Mouse (Mus musculus) MEL (cell line): ENCODE measurements around the gene Spry1. TPM values are rescaled to one million over a fixed set of nuclear protein-coding genes. Genes with fewer than 3 reads are reported as not detected.

Experiments
- DNase-seq: peaks from one replicate; pipeline ENCODE4 v3.0.0; 2011; ENCODE audit warnings: low read depth, low spot score
- H3K27ac ChIP-seq: 2 replicates; pipeline ENCODE4 v1.5.1; 2012; ENCODE audit warnings: low read depth, mild to moderate bottlenecking, control low read depth, low read length, moderate library complexity; ENCODE audit not compliant: control insufficient read depth
- H3K27me3 ChIP-seq, 2 experiments: fragments of 150-350 bp in 1 of 2; sonication (generic) in 1 of 2; 2 replicates each; pipeline ENCODE4 v1.6.1; 2012; ENCODE audit warnings: low read length in 2 of 2, mild to moderate bottlenecking in 2 of 2, improper control_type of control experiment in 1 of 2, moderate library complexity in 1 of 2; ENCODE audit not compliant: insufficient read depth in 2 of 2, control insufficient read depth in 1 of 2
- H3K36me3 ChIP-seq, 2 experiments: 2 replicates each; pipeline ENCODE4 v1.6.1; 2012 to 2014; ENCODE audit warnings: low read length in 2 of 2, improper control_type of control experiment in 1 of 2, inconsistent platforms in 1 of 2, mild to moderate bottlenecking in 1 of 2; ENCODE audit not compliant: insufficient read depth in 2 of 2, control insufficient read depth in 1 of 2
- H3K4me1 ChIP-seq, 2 experiments: fragments of 150-350 bp in 1 of 2; sonication (generic) in 1 of 2; 2 replicates each; pipeline ENCODE4 v1.6.1; 2012; ENCODE audit warnings: low read length in 2 of 2, improper control_type of control experiment in 1 of 2, mild to moderate bottlenecking in 1 of 2; ENCODE audit not compliant: insufficient read depth in 2 of 2, control insufficient read depth in 1 of 2
- H3K4me3 ChIP-seq, 2 experiments: fragments of 150-350 bp in 1 of 2; sonication (generic) in 1 of 2; 2 replicates each; pipeline ENCODE4 v1.5.1; 2012; ENCODE audit warnings: low read depth in 2 of 2, low read length in 2 of 2, mild to moderate bottlenecking in 2 of 2, moderate library complexity in 2 of 2, control low read depth in 1 of 2, improper control_type of control experiment in 1 of 2; ENCODE audit not compliant: control insufficient read depth in 1 of 2, insufficient read depth in 1 of 2
- H3K79me2 ChIP-seq: 2 replicates; pipeline ENCODE4 v1.6.1; 2012; ENCODE audit warnings: mild to moderate bottlenecking, low read length, moderate library complexity; ENCODE audit not compliant: control insufficient read depth, poor library complexity, insufficient read depth
- H3K9ac ChIP-seq: 2 replicates; pipeline ENCODE4 v1.6.1; 2012; ENCODE audit warnings: low read depth, mild to moderate bottlenecking, control low read depth, low read length, moderate library complexity; ENCODE audit not compliant: control insufficient read depth, poor library complexity, severe bottlenecking
- H3K9me3 ChIP-seq: fragments of 150-350 bp; sonication (generic); replicated peaks from 2 replicates; pipeline ENCODE4 v1.6.1; 2012; ENCODE audit warnings: mild to moderate bottlenecking, low read length, improper control_type of control experiment, moderate library complexity; ENCODE audit not compliant: insufficient read depth
- BHLHE40 ChIP-seq: IDR thresholded peaks from 2 replicates; pipeline ENCODE4 v1.6.1; 2012; ENCODE audit warnings: low read depth, mild to moderate bottlenecking, inconsistent platforms, low read length, improper control_type of control experiment, borderline replicate concordance
- EP300 ChIP-seq, 2 experiments: IDR thresholded peaks; 2 replicates each; pipeline ENCODE4 v1.6.1; 2011; ENCODE audit warnings: improper control_type of control experiment in 2 of 2, low read length in 2 of 2, low read depth in 1 of 2, mild to moderate bottlenecking in 1 of 2
- ETS1 ChIP-seq: IDR thresholded peaks from 2 replicates; pipeline ENCODE4 v1.6.1; 2012; ENCODE audit warnings: low read depth, mild to moderate bottlenecking, inconsistent platforms, low read length, improper control_type of control experiment, moderate library complexity
- GABPA ChIP-seq: IDR thresholded peaks from 2 replicates; pipeline ENCODE4 v1.6.1; 2012; ENCODE audit warnings: low read depth, mild to moderate bottlenecking, inconsistent platforms, low read length, improper control_type of control experiment, moderate library complexity
- JUND ChIP-seq: IDR thresholded peaks from 2 replicates; pipeline ENCODE4 v1.6.1; 2011; ENCODE audit warnings: low read depth, mild to moderate bottlenecking, improper control_type of control experiment, low read length
- MAX ChIP-seq: IDR thresholded peaks from 2 replicates; pipeline ENCODE4 v1.6.1; 2011; ENCODE audit warnings: low read length, improper control_type of control experiment
- MAZ ChIP-seq: IDR thresholded peaks from 2 replicates; pipeline ENCODE4 v1.6.1; 2012; ENCODE audit warnings: low read depth, mild to moderate bottlenecking, inconsistent platforms, low read length, improper control_type of control experiment
- MEF2A ChIP-seq: IDR thresholded peaks from 2 replicates; pipeline ENCODE4 v1.6.1; 2014; ENCODE audit warnings: low read depth, mild to moderate bottlenecking, inconsistent platforms, low read length, improper control_type of control experiment; ENCODE audit not compliant: poor library complexity, insufficient replicate concordance, severe bottlenecking; ENCODE audit errors: extremely low read depth
- MXI1 ChIP-seq: IDR thresholded peaks from 2 replicates; pipeline ENCODE4 v1.6.1; 2011; ENCODE audit warnings: mild to moderate bottlenecking, low read depth, low read length, improper control_type of control experiment
- NELFE ChIP-seq: IDR thresholded peaks from 2 replicates; pipeline ENCODE4 v1.6.1; 2011; ENCODE audit warnings: low read depth, low read length, improper control_type of control experiment
- POLR2A ChIP-seq, 2 experiments: IDR thresholded peaks; 2 replicates each; pipeline ENCODE4 v1.6.1; 2011 to 2012; ENCODE audit warnings: low read length in 2 of 2, mild to moderate bottlenecking in 2 of 2, control low read depth in 1 of 2, improper control_type of control experiment in 1 of 2, low read depth in 1 of 2, moderate library complexity in 1 of 2; ENCODE audit not compliant: control insufficient read depth in 1 of 2, insufficient read depth in 1 of 2, poor library complexity in 1 of 2
- POLR2AphosphoS5 ChIP-seq: IDR thresholded peaks from 2 replicates; pipeline ENCODE4 v1.6.1; 2012; ENCODE audit warnings: low read depth, borderline replicate concordance, mild to moderate bottlenecking, inconsistent platforms, low read length, moderate library complexity, mixed read lengths
- RAD21 ChIP-seq: IDR thresholded peaks from 2 replicates; pipeline ENCODE4 v1.6.1; 2011; ENCODE audit warnings: mild to moderate bottlenecking, low read depth, low read length, improper control_type of control experiment
- SIN3A ChIP-seq: IDR thresholded peaks from 2 replicates; pipeline ENCODE4 v1.6.1; 2012; ENCODE audit warnings: low read length, improper control_type of control experiment, inconsistent platforms
- SMC3 ChIP-seq: IDR thresholded peaks from 2 replicates; pipeline ENCODE4 v1.6.1; 2011; ENCODE audit warnings: low read depth, low read length, improper control_type of control experiment
- TCF12 ChIP-seq: IDR thresholded peaks from 2 replicates; pipeline ENCODE4 v1.6.1; 2014; ENCODE audit warnings: low read depth, mild to moderate bottlenecking, inconsistent platforms, low read length, improper control_type of control experiment, moderate library complexity
- UBTF ChIP-seq: IDR thresholded peaks from 2 replicates; pipeline ENCODE4 v1.6.1; 2012; ENCODE audit warnings: low read depth, mild to moderate bottlenecking, inconsistent platforms, low read length, improper control_type of control experiment, moderate library complexity, borderline replicate concordance; ENCODE audit not compliant: insufficient read depth
- USF1 ChIP-seq: IDR thresholded peaks from 2 replicates; pipeline ENCODE4 v1.6.1; 2014; ENCODE audit warnings: low read depth, mild to moderate bottlenecking, inconsistent platforms, low read length, improper control_type of control experiment, moderate library complexity
- USF2 ChIP-seq, 2 experiments: IDR thresholded peaks; 2 replicates each; pipeline ENCODE4 v1.6.1; 2011 to 2012; ENCODE audit warnings: improper control_type of control experiment in 2 of 2, low read length in 2 of 2, borderline replicate concordance in 1 of 2, inconsistent platforms in 1 of 2, low read depth in 1 of 2, mild to moderate bottlenecking in 1 of 2; ENCODE audit not compliant: insufficient read depth in 1 of 2
- ZC3H11A ChIP-seq: IDR thresholded peaks from 2 replicates; pipeline ENCODE4 v1.6.1; 2012; ENCODE audit warnings: low read depth, mild to moderate bottlenecking, inconsistent platforms, low read length, improper control_type of control experiment
- polyA plus RNA-seq, 2 experiments: library from polyadenylated mRNA; stranded (reverse) in 1 of 2; unstranded in 1 of 2; fragments of >175 nt in 1 of 2; fragments of >200 nt in 1 of 2; gene quantifications; 2 replicates each; pipeline versions ENCODE4 v1.2.1 to v1.2.4; 2012; ENCODE audit warnings: low replicate concordance in 2 of 2, low read depth in 1 of 2; ENCODE audit not compliant: insufficient read length in 2 of 2, insufficient read depth in 1 of 2, missing spikeins in 1 of 2
- total RNA-seq: library from RNA; depleted of rRNA; stranded (reverse); fragments of 300-350 nt; gene quantifications from 2 replicates; pipeline ENCODE4 v1.2.3, GENCODE M21; 2012

Spry1 gene
- total and polyA plus RNA-seq, 3 experiments: 0.31 TPM; not detected in 2

DNA sequence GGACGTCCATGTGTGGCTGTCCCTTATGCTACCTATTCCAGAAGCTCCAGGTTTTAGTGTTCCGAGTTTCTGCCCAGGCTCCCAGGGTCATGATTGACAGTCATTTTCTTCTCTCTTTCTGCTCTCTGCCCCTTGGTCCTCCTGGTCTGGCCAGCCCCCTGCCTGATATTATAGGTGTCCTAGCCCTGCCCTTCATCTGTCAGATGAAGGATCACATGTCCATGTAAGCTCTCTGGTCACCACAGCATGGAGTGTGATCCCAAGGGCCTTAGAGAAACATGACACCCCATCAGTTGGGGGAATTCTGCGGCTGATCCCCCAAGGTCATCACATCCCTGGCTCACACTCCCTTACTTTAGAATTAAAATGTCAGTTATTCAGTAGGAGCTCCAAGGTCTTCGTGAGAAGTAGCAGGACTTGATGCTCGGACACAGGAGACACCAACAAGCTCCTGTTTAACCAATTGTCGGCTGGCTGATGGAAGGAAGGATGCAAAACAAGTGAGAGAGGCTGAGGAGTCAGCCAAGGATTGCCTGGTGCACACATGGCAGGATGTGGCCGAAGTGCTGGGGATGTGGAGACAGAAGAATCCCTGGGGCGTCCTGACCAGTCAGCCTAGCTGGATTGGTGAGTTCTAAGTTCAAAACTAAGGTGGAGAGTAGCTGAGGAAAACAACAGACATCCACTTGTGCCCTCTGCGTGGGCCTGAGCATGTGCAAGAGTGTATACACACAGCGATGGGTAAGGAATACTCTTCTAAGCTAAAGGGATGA, 24.7 kb upstream of the Spry1 start:
- no peaks in the 10 kb centered on the region for H3K9me3 ChIP-seq
- H3K4me1 ChIP-seq: no peaks in the 10 kb centered on the region
- H3K36me3 ChIP-seq: no peaks in the 10 kb centered on the region
- peaks cover 2 to 5% of the 10 kb centered on the region in 2 experiments; a peak in 3 of 4 replicates for H3K27me3 ChIP-seq
- no peak overlapping the region for H3K4me3 ChIP-seq
- H3K27ac ChIP-seq: no peak overlapping the region
- no peaks in the 10 kb centered on the region for H3K79me2 ChIP-seq
- no peak overlapping the region for H3K9ac ChIP-seq
- no peak for TF ChIP-seq MXI1
- no peak for TF ChIP-seq MAZ
- TF ChIP-seq MAX: no peak
- no peak for TF ChIP-seq POLR2AphosphoS5
- TF ChIP-seq USF2 (IDR thresholded peaks at IDR 0.05; ENCODE audit: borderline replicate concordance in 1 of 2, insufficient read depth in 1 of 2, low read depth in 1 of 2, low read length in 2 of 2): no peak
- no peak for TF ChIP-seq EP300 (IDR thresholded peaks at IDR 0.05; ENCODE audit: low read depth in 1 of 2, low read length in 2 of 2)
- no peak for TF ChIP-seq GABPA
- no peak for TF ChIP-seq USF1
- TF ChIP-seq RAD21: no peak
- TF ChIP-seq JUND: no peak
- no peak for TF ChIP-seq TCF12
- TF ChIP-seq SMC3: no peak
- no peak for DNase-seq

GRCm38 (mm10) chr3:37616586-37617547, 22.9 kb upstream of the Spry1 start:
- no peak for DNase-seq
- H3K9me3 ChIP-seq: no peaks in the 10 kb centered on the region
- peaks cover 2 to 5% of the 10 kb centered on the region in 2 experiments; a peak in 3 of 4 replicates for H3K27me3 ChIP-seq
- H3K4me3 ChIP-seq: no peak overlapping the region
- H3K79me2 ChIP-seq: no peaks in the 10 kb centered on the region
- H3K27ac ChIP-seq: no peak overlapping the region
- no peak overlapping the region for H3K9ac ChIP-seq
- no peak for TF ChIP-seq NELFE
- no peak for TF ChIP-seq BHLHE40
- TF ChIP-seq MAX: no peak
- no peak for TF ChIP-seq POLR2AphosphoS5
- TF ChIP-seq ZC3H11A: no peak
- TF ChIP-seq UBTF: no peak
- TF ChIP-seq POLR2A (IDR thresholded peaks at IDR 0.05; ENCODE audit: control insufficient read depth in 1 of 2, insufficient read depth in 1 of 2, low read depth in 1 of 2, low read length in 2 of 2, poor library complexity in 1 of 2): no peak
- TF ChIP-seq ETS1: no peak
- no peak for TF ChIP-seq MEF2A
- TF ChIP-seq JUND: no peak
- TF ChIP-seq SIN3A: no peak
- TF ChIP-seq, all 39 proteins: peak for 0
- no peaks in the 10 kb centered on the region for H3K36me3 ChIP-seq
- no peaks in the 10 kb centered on the region for H3K4me1 ChIP-seq
